8 mouse cellular contexts compared by ENCODE assay signal in the genomic region with DNA sequence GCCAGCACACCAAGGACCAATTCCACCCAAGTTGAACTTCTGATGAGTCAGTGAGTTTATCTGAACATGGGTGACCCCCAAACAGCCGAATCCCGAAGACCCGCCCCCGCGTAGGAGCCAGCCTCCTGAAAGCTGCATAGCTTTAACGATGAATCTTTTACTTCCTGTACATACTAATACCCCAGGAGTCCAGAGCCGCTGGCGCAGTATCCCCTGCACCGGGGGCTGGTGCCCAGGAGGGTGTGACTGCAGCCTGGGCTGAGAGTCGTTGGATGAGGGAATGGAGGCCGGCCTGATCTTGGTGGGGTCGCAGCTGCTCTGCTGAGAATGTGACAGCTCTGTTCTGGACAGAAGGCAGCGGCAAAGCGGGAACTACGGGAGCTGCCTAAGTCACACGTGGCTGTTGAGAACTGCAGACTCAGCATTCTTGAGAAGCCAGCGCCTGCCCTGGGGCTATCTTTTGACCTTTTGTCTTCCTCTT. TPM values are rescaled to one million over a fixed set of nuclear protein-coding genes. Genes with fewer than 3 reads are reported as not detected.
DNase-seq lines count a peak whose midpoint lies in the region; ATAC-seq and TF ChIP-seq lines count a peak whose summit lies in the region.

No protein-coding gene starts in this region.

- TF ChIP-seq EP300 in CH12.LX (IDR thresholded peaks at IDR 0.05; ENCODE audit: low read length) = no peak

- no peaks in the 10 kb centered on the region for H3K27me3 ChIP-seq in CH12.LX (replicated peaks)
- H3K27me3 ChIP-seq in forebrain, embryonic 15.5 days = no peaks in the 10 kb centered on the region
- no peaks in the 10 kb centered on the region for H3K27me3 ChIP-seq in kidney, embryonic 14.5 days (ENCODE audit: control insufficient read depth, insufficient read depth, low read length)
- H3K27me3 ChIP-seq in midbrain, embryonic 12.5 days = peaks cover 11% of the 10 kb centered on the region

- H3K79me2 ChIP-seq in CH12.LX (replicated peaks; ENCODE audit: control insufficient read depth, extremely low read depth, insufficient read depth, poor library complexity, severe bottlenecking) = no peaks in the 10 kb centered on the region

- no peak overlapping the region for H3K9ac ChIP-seq in CH12.LX (ENCODE audit: insufficient read depth, low read depth)
- H3K9ac ChIP-seq in forebrain, embryonic 15.5 days (replicated peaks) = no peak overlapping the region
- H3K9ac ChIP-seq in kidney, embryonic 14.5 days (ENCODE audit: low read depth, low read length) = peak overlapping the region; percentile 23; the same call in 1 of the 2 replicates
- peak overlapping the region; percentile 41; the same call in 1 of the 2 replicates for H3K9ac ChIP-seq in midbrain, embryonic 12.5 days (replicated peaks)

- peaks cover 0 to 9% of the 10 kb centered on the region in 2 experiments; a peak in 2 of 4 replicates for H3K4me1 ChIP-seq in CH12.LX (ENCODE audit: control insufficient read depth in 1 of 2, insufficient read depth in 2 of 2)
- H3K4me1 ChIP-seq in forebrain, embryonic 15.5 days = peaks cover 14% of the 10 kb centered on the region; the same call in 1 of the 2 replicates
- peaks cover 14% of the 10 kb centered on the region for H3K4me1 ChIP-seq in kidney, embryonic 14.5 days (ENCODE audit: control insufficient read depth, insufficient read depth, low read length)
- peaks cover 22% of the 10 kb centered on the region for H3K4me1 ChIP-seq in midbrain, embryonic 12.5 days

- no peaks in the 10 kb centered on the region for H3K36me3 ChIP-seq in CH12.LX (replicated peaks in 1 of 2; ENCODE audit: control insufficient read depth in 1 of 2, insufficient read depth in 1 of 2, low read length in 1 of 2)
- H3K36me3 ChIP-seq in forebrain, embryonic 15.5 days = no peaks in the 10 kb centered on the region
- no peaks in the 10 kb centered on the region for H3K36me3 ChIP-seq in kidney, embryonic 14.5 days (ENCODE audit: control insufficient read depth, insufficient read depth, low read length)
- H3K36me3 ChIP-seq in midbrain, embryonic 12.5 days = no peaks in the 10 kb centered on the region

- TF ChIP-seq POLR2A in CH12.LX (IDR thresholded peaks at IDR 0.05; ENCODE audit: low read depth, low read length) = no peak

- dilution Hi-C loops in CH12.LX (cut with MboI; ENCODE audit: extremely low pct_ligation_motif_present, extremely low pct_unique_long_range_greater_than_20kb, low sequenced_read_pairs) = no loop called here

- in situ Hi-C loops in CH12.LX (cut with MboI; ENCODE audit: low pct_ligation_motif_present, low pct_unique_long_range_greater_than_20kb, low sequenced_read_pairs) = no loop called here

- no peak overlapping the region for H3K4me3 ChIP-seq in CH12.LX (replicated peaks in 1 of 3; ENCODE audit: low read depth in 2 of 3, low read length in 2 of 3, poor library complexity in 1 of 3)
- no peak overlapping the region for H3K4me3 ChIP-seq in forebrain, embryonic 15.5 days
- peak overlapping the region; percentile 27; the same call in 1 of the 2 replicates for H3K4me3 ChIP-seq in kidney, embryonic 14.5 days (ENCODE audit: low read length)
- H3K4me3 ChIP-seq in midbrain, embryonic 12.5 days = 0 out of 2 replicates have a peak overlapping the region, but pooled peaks have one; percentile 9

- 22% methylated on average over 17 of the region's 17 CpGs for WGBS in forebrain, embryonic 15.5 days
- WGBS in kidney, embryonic 14.5 days = 10% methylated on average over 17 of the region's 17 CpGs
- 19% methylated on average over 17 of the region's 17 CpGs for WGBS in midbrain, embryonic 12.5 days

- H3K9me3 ChIP-seq in CH12.LX (replicated peaks; ENCODE audit: low read length) = peaks cover 3% of the 10 kb centered on the region
- no peaks in the 10 kb centered on the region for H3K9me3 ChIP-seq in forebrain, embryonic 15.5 days
- H3K9me3 ChIP-seq in kidney, embryonic 14.5 days (ENCODE audit: control insufficient read depth, low read length) = no peaks in the 10 kb centered on the region
- H3K9me3 ChIP-seq in midbrain, embryonic 12.5 days = no peaks in the 10 kb centered on the region

- H3K4me2 ChIP-seq in CH12.LX (ENCODE audit: insufficient read depth, low read depth, poor library complexity, severe bottlenecking) = no peak overlapping the region
- peak overlapping the region; percentile 29 for H3K4me2 ChIP-seq in forebrain, embryonic 15.5 days (replicated peaks)
- peak overlapping the region; percentile 48 for H3K4me2 ChIP-seq in kidney, embryonic 14.5 days (replicated peaks; ENCODE audit: low read depth, low read length)
- H3K4me2 ChIP-seq in midbrain, embryonic 12.5 days (replicated peaks) = peak overlapping the region; percentile 42

- no peak overlapping the region for H3K27ac ChIP-seq in CH12.LX (ENCODE audit: insufficient read depth, low read depth)
- H3K27ac ChIP-seq in forebrain, embryonic 15.5 days (replicated peaks) = 0 out of 2 replicates have a peak overlapping the region, but pooled peaks have one; percentile 25
- H3K27ac ChIP-seq in kidney, embryonic 14.5 days (ENCODE audit: low read depth, low read length) = no peak overlapping the region
- H3K27ac ChIP-seq in midbrain, embryonic 12.5 days (replicated peaks) = no peak overlapping the region

- no peak for ATAC-seq in forebrain, embryonic 15.5 days (replicated peaks)
- ATAC-seq in kidney, embryonic 14.5 days (ENCODE audit: low FRiP score, low TSS enrichment) = peak; percentile 30; the same call in 1 of the 2 replicates
- peak; percentile 58; the same call in 1 of the 2 replicates for ATAC-seq in midbrain, embryonic 12.5 days (ENCODE audit: low FRiP score, low read depth)

- peak; percentile 0; the same call in 1 of the 2 replicates for TF ChIP-seq RAD21 in CH12.LX (IDR thresholded peaks at IDR 0.05; ENCODE audit: low read depth, low read length)

- TF ChIP-seq CTCF in CH12.LX (conservative IDR thresholded peaks at IDR 0.05 in 1 of 2, IDR thresholded peaks at IDR 0.05 in 1 of 2; ENCODE audit: low read depth in 2 of 2, low read length in 2 of 2) = peak in 1 of 2 experiments; percentile 19; a peak in 1 of 4 replicates

- no peak for DNase-seq in CH12.LX (ENCODE audit: extremely low read depth)
- peak; percentile 44 for DNase-seq in MN1 (ENCODE audit: low spot score)
- DNase-seq in natural killer cell, adult 2 months (ENCODE audit: low spot score in 2 of 2) = no peak
- DNase-seq in urinary bladder, adult 2 months (ENCODE audit: low spot score) = no peak
- no peak for DNase-seq in left cerebral cortex, adult 18-20 months (ENCODE audit: low spot score in 2 of 2)

TF ChIP-seq in CH12.LX, 34 proteins besides CTCF, POLR2A, EP300 and RAD21:
- no peak for TF ChIP-seq ZNF384 (IDR thresholded peaks at IDR 0.05; ENCODE audit: low read depth, low read length)
- peak; percentile 81 for TF ChIP-seq MAFK (IDR thresholded peaks at IDR 0.05; ENCODE audit: insufficient replicate concordance, low read length)

RNA-seq across cellular contexts. Expression of a gene that starts 28.2 kb away (rescaled TPM):
- 178 and 229 TPM in 2 replicates for total RNA-seq in CH12.LX (2012; rRNA removed)
- 359 and 390 TPM in 2 replicates for total RNA-seq in CH12.LX (2014; rRNA removed)
- 183 and 220 TPM in 2 replicates for polyA plus RNA-seq in CH12.LX (2012; ENCODE audit: insufficient read length, low read depth)
- 45.7 and 53.5 TPM in 2 replicates for polyA plus RNA-seq in forebrain, embryonic 15.5 days (2015; fragmentation: Nextera tagmentation; extraction: Ambion mirVana)
- polyA plus RNA-seq in kidney, embryonic 14.5 days (2014; fragmentation: Nextera tagmentation; extraction: Ambion mirVana) = 187 and 196 TPM in 2 replicates
- 73.7 and 79.3 TPM in 2 replicates for polyA plus RNA-seq in midbrain, embryonic 12.5 days (2016; fragmentation: Nextera tagmentation; extraction: Ambion mirVana)
- polyA plus RNA-seq in urinary bladder, adult 2 months (2012; rRNA removed) = 94.8 and 129 TPM in 2 replicates
- 10 to 100 TPM; 65.4 to 66.8 TPM for total RNA-seq in left cerebral cortex, adult 18-20 months (2021)

RNA-seq across cellular contexts. Expression of a gene that starts 48.0 kb away (rescaled TPM):
- 153 and 181 TPM in 2 replicates for total RNA-seq in CH12.LX (2012; rRNA removed)
- total RNA-seq in CH12.LX (2014; rRNA removed) = 438 and 533 TPM in 2 replicates
- 254 and 283 TPM in 2 replicates for polyA plus RNA-seq in CH12.LX (2012; ENCODE audit: insufficient read length, low read depth)
- polyA plus RNA-seq in forebrain, embryonic 15.5 days (2015; fragmentation: Nextera tagmentation; extraction: Ambion mirVana) = 14,933 and 15,115 TPM in 2 replicates
- 891 and 921 TPM in 2 replicates for polyA plus RNA-seq in kidney, embryonic 14.5 days (2014; fragmentation: Nextera tagmentation; extraction: Ambion mirVana)
- polyA plus RNA-seq in midbrain, embryonic 12.5 days (2016; fragmentation: Nextera tagmentation; extraction: Ambion mirVana) = 9,394 and 9,642 TPM in 2 replicates
- 279 and 332 TPM in 2 replicates for polyA plus RNA-seq in urinary bladder, adult 2 months (2012; rRNA removed)
- 100 to 1,000 TPM; 874 to 893 TPM for total RNA-seq in left cerebral cortex, adult 18-20 months (2021)

RNA-seq across cellular contexts. Expression of a gene that starts 48.1 kb away (rescaled TPM):
- 0.38 TPM in 1 of 2 replicates, not detected in the other for total RNA-seq in CH12.LX (2012; rRNA removed)
- 0.81 and 4.7 TPM in 2 replicates for total RNA-seq in CH12.LX (2014; rRNA removed)
- polyA plus RNA-seq in CH12.LX (2012; ENCODE audit: insufficient read length, low read depth) = 125 TPM in 1 of 2 replicates, not detected in the other
- polyA plus RNA-seq in forebrain, embryonic 15.5 days (2015; fragmentation: Nextera tagmentation; extraction: Ambion mirVana) = not detected in 2 replicates
- not detected in 2 replicates for polyA plus RNA-seq in kidney, embryonic 14.5 days (2014; fragmentation: Nextera tagmentation; extraction: Ambion mirVana)
- not detected in 2 replicates for polyA plus RNA-seq in midbrain, embryonic 12.5 days (2016; fragmentation: Nextera tagmentation; extraction: Ambion mirVana)
- polyA plus RNA-seq in urinary bladder, adult 2 months (2012; rRNA removed) = 0.30 and 0.38 TPM in 2 replicates
- total RNA-seq in left cerebral cortex, adult 18-20 months (2021) = not detected

RNA-seq across cellular contexts. Expression of a gene that starts 53.5 kb away (rescaled TPM):
- total RNA-seq in CH12.LX (2012; rRNA removed) (not detected in 2 replicates), CH12.LX (2014; rRNA removed) (0.12 TPM in 1 of 2 replicates, not detected in the other)
- polyA plus RNA-seq in CH12.LX (2012; ENCODE audit: insufficient read length, low read depth) = not detected in 2 replicates
- 0.97 and 1.3 TPM in 2 replicates for polyA plus RNA-seq in forebrain, embryonic 15.5 days (2015; fragmentation: Nextera tagmentation; extraction: Ambion mirVana)
- 0.13 and 0.31 TPM in 2 replicates for polyA plus RNA-seq in kidney, embryonic 14.5 days (2014; fragmentation: Nextera tagmentation; extraction: Ambion mirVana)
- 5.4 and 8.1 TPM in 2 replicates for polyA plus RNA-seq in midbrain, embryonic 12.5 days (2016; fragmentation: Nextera tagmentation; extraction: Ambion mirVana)
- polyA plus RNA-seq in urinary bladder, adult 2 months (2012; rRNA removed) = 6.4 and 7.1 TPM in 2 replicates
- total RNA-seq in left cerebral cortex, adult 18-20 months (2021) = 1 to 10 TPM in 1 of 2 experiments, under 1 TPM in 1; 0.77 to 2.6 TPM

Comparison
In these comparisons a context has a peak if more than half of its experiments do, and no peak if none do; other contexts are left out.
1. H3K4me3 ChIP-seq: peak in kidney, embryonic 14.5 days (single experiment) and midbrain, embryonic 12.5 days (single experiment); none in CH12.LX (0 of 3) and forebrain, embryonic 15.5 days (single experiment).
2. H3K9ac ChIP-seq: peak in kidney, embryonic 14.5 days (single experiment) and midbrain, embryonic 12.5 days (single experiment); none in CH12.LX (single experiment) and forebrain, embryonic 15.5 days (single experiment).
3. RNA of a gene that starts 48.0 kb away (polyA plus RNA-seq): 14,933 to 15,115 TPM in forebrain, embryonic 15.5 days and 9,394 to 9,642 TPM in midbrain, embryonic 12.5 days; 891 to 921 TPM in kidney, embryonic 14.5 days, 279 to 332 TPM in urinary bladder, adult 2 months and 254 to 283 TPM in CH12.LX; every median in the first group is over 10 times any median in the second.